Mouse (Mus musculus) neural tube, embryonic 14.5 days (tissue): ENCODE data around the gene Csrp1. TPM values are rescaled to one million over a fixed set of nuclear protein-coding genes. Genes with fewer than 3 reads are reported as not detected.
A peak's percentile ranks its signal among the peaks of the same experiment; 100 is the strongest.

Source experiments
- ATAC-seq: fragments of 200-750 bp; cut with Nextera tagmentation; 2 replicates; pipeline ENCODE4 v1.8.0; 2017; ENCODE audit warnings: low read depth, mild to moderate bottlenecking, moderate TSS enrichment, moderate library complexity
- H3K27ac ChIP-seq: fragments of 300-500 bp; sonication (generic); 2 replicates; pipeline ENCODE4 v1.5.1; 2014; ENCODE audit warnings: low read depth, mild to moderate bottlenecking, control low read depth, low read length, moderate library complexity, mixed read lengths
- H3K27me3 ChIP-seq: fragments of 300-500 bp; sonication (generic); 2 replicates; pipeline ENCODE4 v1.6.1; 2014; ENCODE audit warnings: low read length; ENCODE audit not compliant: control insufficient read depth, insufficient read depth
- H3K36me3 ChIP-seq: fragments of 300-500 bp; sonication (generic); 2 replicates; pipeline ENCODE4 v1.6.1; 2014; ENCODE audit warnings: low read length, mixed read lengths; ENCODE audit not compliant: control insufficient read depth, insufficient read depth
- H3K4me1 ChIP-seq: fragments of 300-500 bp; sonication (generic); 2 replicates; pipeline ENCODE4 v1.6.1; 2014; ENCODE audit warnings: low read length; ENCODE audit not compliant: control insufficient read depth, insufficient read depth
- H3K4me2 ChIP-seq: fragments of 300-500 bp; sonication (generic); 2 replicates; pipeline ENCODE4 v1.6.1; 2014; ENCODE audit warnings: mild to moderate bottlenecking, low read depth, low read length, control low read depth
- H3K4me3 ChIP-seq: fragments of 300-500 bp; sonication (generic); 2 replicates; pipeline ENCODE4 v1.5.1; 2014; ENCODE audit warnings: low read depth, low read length, control low read depth, mixed read lengths
- H3K9ac ChIP-seq: fragments of 300-500 bp; sonication (generic); replicated peaks from 2 replicates; pipeline ENCODE4 v1.6.1; 2014; ENCODE audit warnings: low read depth, mild to moderate bottlenecking, control low read depth, low read length, mixed read lengths
- H3K9me3 ChIP-seq: fragments of 300-500 bp; sonication (generic); 2 replicates; pipeline ENCODE4 v1.6.1; 2016; ENCODE audit warnings: low read length; ENCODE audit not compliant: control insufficient read depth
- WGBS: fragments of 180-500 bp; shearing (Covaris S2); extraction: QIAGEN DNeasy Blood & Tissue Kit; methylation state at CpG from one replicate; pipeline ENCODE4 v1.1.7; 2014; 5-methylcytosine and 5-hydroxymethylcytosine counted together
- polyA plus RNA-seq: library from polyadenylated mRNA; unstranded; fragments of >200 nt; fragmentation: Nextera tagmentation; extraction: Ambion mirVana; gene quantifications from 2 replicates; pipeline ENCODE4 v1.2.1, GENCODE M21; 2014

The Csrp1 gene
- polyA plus RNA-seq, 1 experiment from 2014 or later, result 11.7 TPM

DNA sequence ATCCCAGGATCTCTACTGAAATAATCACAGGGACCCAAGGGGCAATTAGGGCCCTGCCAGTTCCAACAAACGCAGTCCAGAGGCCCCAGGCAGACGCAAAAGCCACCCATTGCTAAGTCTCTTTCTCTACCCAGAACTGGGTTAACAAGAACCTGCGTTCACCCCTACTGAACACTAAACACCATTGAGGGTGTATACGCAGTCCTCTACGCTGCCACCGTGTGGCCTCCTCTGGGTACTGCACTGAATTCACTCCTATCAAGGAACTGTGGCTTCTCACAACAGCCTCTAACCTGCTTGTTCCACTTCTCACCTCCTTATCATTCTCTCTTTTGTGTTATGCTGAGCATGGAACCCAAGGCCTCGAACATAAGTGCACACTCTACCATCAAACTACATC, 19.3 kb upstream of the Csrp1 start:
- ATAC-seq, result no peak
- 2% methylated on average over 7 of the region's 7 CpGs for WGBS

DNA sequence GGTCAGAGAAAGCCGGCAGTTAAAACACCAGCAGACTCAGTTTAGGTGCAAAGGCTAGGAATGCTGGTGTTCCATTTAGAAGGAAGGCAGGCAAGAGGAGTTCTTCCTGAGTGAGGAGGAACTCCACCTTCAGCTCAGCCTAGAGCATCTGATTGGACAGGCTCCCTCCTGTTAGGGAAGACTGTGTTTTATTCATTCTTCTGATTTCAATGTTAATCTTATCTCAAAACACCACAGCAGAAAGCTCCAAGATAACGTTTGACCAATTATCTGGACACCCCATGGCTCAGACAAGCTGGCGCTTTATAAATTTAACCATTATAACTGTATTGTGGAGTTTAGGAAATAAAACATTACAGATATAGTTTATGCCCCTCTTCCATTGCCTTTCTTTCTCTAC, 18.5 kb upstream of the Csrp1 start:
- H3K27me3 ChIP-seq, result no peaks in the 10 kb centered on the region
- no peak overlapping the region for H3K9ac ChIP-seq
- no peak overlapping the region for H3K4me2 ChIP-seq
- H3K9me3 ChIP-seq, result no peaks in the 10 kb centered on the region
- no peak overlapping the region for H3K27ac ChIP-seq
- WGBS, result 49% methylated on average over 3 of the region's 3 CpGs
- H3K4me3 ChIP-seq, result no peak overlapping the region
- H3K4me1 ChIP-seq, result no peaks in the 10 kb centered on the region
- no peak for ATAC-seq
- H3K36me3 ChIP-seq, result no peaks in the 10 kb centered on the region

More for the DNA sequence above, 19.3 kb upstream of the Csrp1 start:
- Histone ChIP-seq H3K4me3 (no peak overlapping the region), H3K9me3 (no peaks in the 10 kb centered on the region), H3K4me2 (no peak overlapping the region), H3K27ac (no peak overlapping the region), H3K4me1 (no peaks in the 10 kb centered on the region), H3K9ac (no peak overlapping the region), H3K36me3 (no peaks in the 10 kb centered on the region), H3K27me3 (no peaks in the 10 kb centered on the region)

DNA sequence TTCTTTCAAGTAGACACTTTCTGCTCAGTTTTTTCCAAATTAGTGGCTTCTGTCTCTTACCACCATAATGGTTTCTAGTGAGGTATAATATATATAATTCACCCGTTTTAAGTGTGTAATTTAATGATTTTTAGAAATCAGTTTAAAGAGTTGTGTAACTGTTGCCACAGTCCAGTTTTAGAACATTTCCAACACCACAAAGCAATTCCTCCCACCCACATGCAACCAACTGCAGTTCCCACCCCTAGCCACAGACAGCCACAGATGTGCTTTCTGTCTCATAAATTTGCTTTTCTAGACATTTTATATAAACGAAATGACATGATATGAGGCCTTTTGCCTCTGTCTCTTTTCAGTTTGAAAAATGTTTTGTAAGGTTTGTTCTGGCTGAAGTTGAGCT, 17.1 kb upstream of the Csrp1 start:
- H3K27me3 ChIP-seq, result no peaks in the 10 kb centered on the region
- H3K9ac ChIP-seq, result no peak overlapping the region
- no peaks in the 10 kb centered on the region for H3K36me3 ChIP-seq
- H3K9me3 ChIP-seq, result no peaks in the 10 kb centered on the region
- no peak overlapping the region for H3K27ac ChIP-seq
- no peak for ATAC-seq
- H3K4me3 ChIP-seq, result no peak overlapping the region
- H3K4me1 ChIP-seq, result no peaks in the 10 kb centered on the region
- 75% methylated on average over 2 of the region's 2 CpGs for WGBS
- H3K4me2 ChIP-seq, result no peak overlapping the region

GRCm38 (mm10) chr1:135704317-135704821, 15.5 kb upstream of the Csrp1 start:
- no peak overlapping the region for H3K9ac ChIP-seq
- H3K4me3 ChIP-seq, result no peak overlapping the region
- no peaks in the 10 kb centered on the region for H3K4me1 ChIP-seq
- no peak for ATAC-seq
- no peak overlapping the region for H3K27ac ChIP-seq
- no peaks in the 10 kb centered on the region for H3K9me3 ChIP-seq
- WGBS, result 68% methylated on average over 3 of the region's 3 CpGs
- H3K4me2 ChIP-seq, result no peak overlapping the region
- no peaks in the 10 kb centered on the region for H3K36me3 ChIP-seq
- H3K27me3 ChIP-seq, result no peaks in the 10 kb centered on the region

- ATAC-seq, result no peak
- no peaks in the 10 kb centered on the region for H3K9me3 ChIP-seq
- WGBS, result 51% methylated on average over 4 of the region's 4 CpGs
- no peak overlapping the region for H3K4me3 ChIP-seq
- no peak overlapping the region for H3K27ac ChIP-seq
- no peak overlapping the region for H3K4me2 ChIP-seq
- H3K27me3 ChIP-seq, result no peaks in the 10 kb centered on the region
- H3K36me3 ChIP-seq, result no peaks in the 10 kb centered on the region
- H3K4me1 ChIP-seq, result no peaks in the 10 kb centered on the region
- no peak overlapping the region for H3K9ac ChIP-seq
These were observed 11.5 kb upstream of the Csrp1 start for GRCm38 (mm10) chr1:135708369-135708768.

DNA sequence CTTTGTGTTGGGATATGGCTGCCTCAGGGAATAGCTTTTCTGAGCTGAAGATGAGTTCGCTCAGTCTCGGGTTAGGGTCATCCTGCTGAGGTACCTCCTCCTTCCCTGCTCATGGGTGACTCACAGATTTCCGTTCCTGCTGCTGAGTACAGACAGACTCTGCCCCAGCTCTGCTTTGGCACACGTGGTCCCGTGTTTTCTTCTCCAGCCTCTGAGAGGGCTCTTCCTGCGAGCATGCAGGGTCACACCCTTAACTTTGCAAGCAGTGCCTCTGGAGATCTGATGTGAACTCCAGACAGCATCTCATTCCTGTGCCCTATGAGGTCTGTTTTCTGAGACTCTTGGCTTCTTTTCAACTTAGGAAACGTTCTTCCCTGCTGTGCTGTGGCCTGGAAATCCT, 8.7 kb upstream of the Csrp1 start:
- Histone ChIP-seq H3K9me3 (no peaks in the 10 kb centered on the region), H3K27ac (no peak overlapping the region), H3K27me3 (no peaks in the 10 kb centered on the region), H3K4me2 (no peak overlapping the region), H3K9ac (no peak overlapping the region), H3K4me1 (no peaks in the 10 kb centered on the region), H3K36me3 (no peaks in the 10 kb centered on the region), H3K4me3 (no peak overlapping the region)
- no peak for ATAC-seq
- 70% methylated on average over 7 of the region's 7 CpGs for WGBS

- 80% methylated on average over 9 of the region's 9 CpGs for WGBS
- Histone ChIP-seq H3K4me3 (no peak overlapping the region), H3K27ac (no peak overlapping the region), H3K9me3 (no peaks in the 10 kb centered on the region), H3K36me3 (no peaks in the 10 kb centered on the region), H3K27me3 (no peaks in the 10 kb centered on the region), H3K9ac (no peak overlapping the region), H3K4me2 (no peak overlapping the region), H3K4me1 (no peaks in the 10 kb centered on the region)
- no peak for ATAC-seq
These were observed 5.6 kb upstream of the Csrp1 start for GRCm38 (mm10) chr1:135714028-135714815.

- no peak for ATAC-seq
- WGBS, result 71% methylated on average over 3 of the region's 3 CpGs
- no peak overlapping the region for H3K9ac ChIP-seq
- no peak overlapping the region for H3K4me2 ChIP-seq
- H3K27ac ChIP-seq, result no peak overlapping the region
- H3K9me3 ChIP-seq, result no peaks in the 10 kb centered on the region
- no peak overlapping the region for H3K4me3 ChIP-seq
- H3K4me1 ChIP-seq, result no peaks in the 10 kb centered on the region
- H3K27me3 ChIP-seq, result no peaks in the 10 kb centered on the region
- H3K36me3 ChIP-seq, result no peaks in the 10 kb centered on the region
These were observed 4.8 kb upstream of the Csrp1 start for GRCm38 (mm10) chr1:135714901-135715609.

DNA sequence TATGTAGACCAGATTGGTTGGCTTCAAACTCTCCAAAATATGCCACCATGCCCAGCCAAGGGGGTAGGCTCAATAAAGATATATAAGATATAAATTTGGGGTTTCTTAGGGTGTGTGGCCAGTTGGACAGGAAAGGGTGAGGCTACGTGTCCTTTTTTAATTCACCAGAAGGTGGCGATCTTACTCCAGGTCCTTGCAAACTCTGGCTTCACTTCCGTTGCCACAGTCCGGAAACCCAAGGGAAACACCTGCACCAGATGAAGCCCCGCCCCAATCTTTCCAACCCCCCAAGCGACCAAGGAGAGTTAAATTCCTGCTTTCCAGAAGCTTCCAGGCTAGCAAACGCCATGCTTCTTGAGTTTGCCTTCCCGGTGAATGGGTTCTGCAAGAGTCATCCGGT, 375 bp upstream of the Csrp1 start:
- no peak overlapping the region for H3K4me3 ChIP-seq
- H3K27me3 ChIP-seq, result no peaks in the 10 kb centered on the region
- no peak overlapping the region for H3K9ac ChIP-seq

More for the DNA sequence above, 375 bp upstream of the Csrp1 start:
- ATAC-seq, result peak; percentile 74; the same call in 1 of the 2 replicates
- WGBS, result 22% methylated on average over 9 of the region's 9 CpGs
- H3K4me1 ChIP-seq, result no peaks in the 10 kb centered on the region
- H3K9me3 ChIP-seq, result no peaks in the 10 kb centered on the region
- no peak overlapping the region for H3K4me2 ChIP-seq
- H3K27ac ChIP-seq, result no peak overlapping the region
- H3K36me3 ChIP-seq, result no peaks in the 10 kb centered on the region
